Mouse (Mus musculus) thymus, adult 18-20 months (tissue): ENCODE data around the gene Zfp768.
"Not testable (repeated sequence)": the region's sequence is repeated elsewhere in the genome, so short reads cannot be mapped to it uniquely, and the experiment has no call there.

Experiments used
- DNase-seq, 2 experiments: peaks; one replicate each; pipeline ENCODE4 v3.0.0; 2022; ENCODE audit warnings: mixed read lengths in 2 of 2

The Zfp768 gene

DNA sequence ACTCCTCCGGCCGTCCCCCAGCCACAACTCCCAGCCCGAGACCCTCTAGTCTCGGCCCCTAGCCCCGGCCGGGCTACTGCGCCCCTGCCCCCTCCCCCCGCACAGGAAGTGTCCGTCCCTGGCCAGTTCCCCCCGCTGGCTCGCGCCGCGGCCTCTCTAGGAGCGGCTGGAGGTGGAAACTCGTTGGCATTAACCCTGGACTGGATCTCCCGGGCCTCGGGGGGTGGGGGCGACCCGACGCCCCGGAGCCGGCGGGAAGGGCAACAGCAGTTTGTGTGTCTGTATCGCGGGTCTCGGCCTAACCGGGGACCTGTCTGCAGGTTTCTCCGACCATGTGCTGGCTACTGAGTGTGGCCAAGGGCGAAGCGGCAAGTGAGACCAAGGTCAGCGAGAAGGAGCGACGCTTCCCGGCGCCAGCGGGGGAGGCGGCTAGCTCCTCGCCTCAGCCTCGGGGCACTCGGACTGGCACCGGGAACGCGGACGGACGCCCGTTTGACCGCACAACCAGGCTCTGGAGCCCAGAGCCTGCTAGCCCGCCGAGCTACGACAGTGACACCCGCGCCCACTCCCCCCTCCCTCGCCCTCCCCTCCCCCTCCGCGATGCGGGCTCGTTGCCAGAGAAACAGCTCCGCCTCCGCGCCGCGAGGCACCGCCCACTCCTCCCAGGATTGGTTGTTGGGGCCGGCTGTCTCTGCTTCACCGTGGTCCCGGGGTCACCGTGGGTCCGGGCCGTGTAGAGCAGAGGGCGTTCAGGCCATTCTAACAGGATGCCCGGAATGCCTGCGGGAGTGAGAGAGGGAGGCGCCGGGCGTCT, at the start of gene Zfp768:
TSS of gene Zfp768 (minus strand) at position 78 of the 814 bp plus-strand sequence.
- DNase-seq: peak; percentile 82 to 86

DNA sequence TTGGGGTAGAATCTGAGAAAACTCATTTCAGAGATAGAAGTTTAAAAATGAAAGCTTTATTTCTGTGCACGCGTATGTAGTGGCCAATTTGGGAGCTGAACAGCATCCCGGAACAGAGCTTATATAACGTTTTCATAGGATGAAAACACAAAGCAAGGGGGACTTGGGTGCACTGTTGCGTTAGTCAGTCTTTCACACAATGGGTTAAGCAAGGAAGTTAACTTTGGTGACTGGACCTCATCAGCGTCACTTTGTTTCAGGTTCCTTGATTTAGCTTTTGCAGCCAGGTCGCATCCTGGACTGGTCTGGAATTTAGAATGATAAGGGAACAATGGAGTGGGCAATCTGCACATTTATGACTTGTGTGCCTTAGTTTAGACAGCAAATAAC, 48.5 kb upstream of the Zfp768 start:
- no peak for DNase-seq

DNA sequence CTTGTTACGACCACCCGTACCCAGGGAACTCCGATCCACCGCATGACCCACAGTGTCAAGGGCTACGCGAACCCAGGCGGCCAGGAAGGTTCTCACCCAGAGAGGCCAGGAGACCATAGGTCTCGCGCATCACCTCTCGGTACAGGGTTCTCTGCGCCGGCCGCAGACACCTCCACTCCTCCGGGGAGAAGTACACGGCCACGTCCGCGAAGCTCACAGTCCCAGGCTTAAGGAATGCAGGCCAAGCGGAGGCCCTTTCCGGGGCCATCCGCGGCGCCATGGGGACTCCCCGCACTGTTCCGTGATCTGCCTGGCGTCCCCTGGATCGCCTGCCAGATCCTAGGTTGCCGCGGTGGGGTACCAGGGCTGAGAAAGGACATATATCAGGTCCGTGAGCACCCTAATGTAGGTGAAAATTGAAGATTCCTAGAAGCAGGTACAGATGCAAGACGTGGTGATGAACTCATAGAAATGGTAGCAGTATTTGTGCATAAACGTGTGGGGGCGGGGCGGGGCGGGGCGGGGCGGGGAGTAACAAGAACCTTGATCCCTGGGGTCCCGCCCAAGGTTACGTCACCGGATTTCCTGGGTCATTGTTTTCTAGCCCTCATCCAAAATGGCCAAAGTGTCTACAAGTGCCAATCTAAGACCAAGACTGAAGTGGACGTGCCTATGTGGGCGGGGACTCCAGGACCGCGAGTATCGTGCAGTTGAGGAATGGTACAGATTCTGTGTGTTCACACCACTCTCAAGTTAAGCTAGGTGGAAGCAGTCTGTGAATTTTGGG, 48.0 kb upstream of the Zfp768 start, which contains the start of gene E430018J23Rik:
TSS of gene E430018J23Rik (minus strand) at position 473 of the 787 bp plus-strand sequence.
- DNase-seq: peak; percentile 80 to 92

DNA sequence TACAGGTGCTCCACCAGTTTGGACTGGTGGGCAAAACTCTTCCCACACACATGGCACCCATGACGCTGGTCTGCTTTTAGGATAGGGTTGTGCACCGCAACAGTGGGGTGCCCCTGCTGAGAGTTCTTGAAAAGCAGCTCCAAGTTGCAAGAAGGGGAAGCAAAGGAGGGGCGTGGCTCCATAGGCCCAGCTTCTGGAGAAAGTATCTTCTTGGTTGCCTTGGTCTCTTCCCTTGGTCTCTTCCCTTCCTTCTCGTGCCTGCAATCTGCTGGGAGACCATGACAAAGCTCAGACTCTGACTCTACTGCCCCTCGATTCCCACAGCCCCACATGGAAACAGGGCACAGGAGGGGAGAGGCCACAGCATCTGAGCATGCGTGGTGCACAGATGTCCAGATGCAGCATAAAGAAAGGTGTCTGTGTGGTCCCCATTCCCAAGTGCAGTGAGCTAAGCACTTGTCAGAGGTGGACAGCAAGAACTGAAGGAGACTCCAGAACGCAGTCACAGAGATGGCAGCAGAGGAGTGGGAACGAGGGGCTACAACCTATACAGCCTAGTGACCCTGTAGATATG, 46.9 kb upstream of the Zfp768 start:
- no peak for DNase-seq

DNA sequence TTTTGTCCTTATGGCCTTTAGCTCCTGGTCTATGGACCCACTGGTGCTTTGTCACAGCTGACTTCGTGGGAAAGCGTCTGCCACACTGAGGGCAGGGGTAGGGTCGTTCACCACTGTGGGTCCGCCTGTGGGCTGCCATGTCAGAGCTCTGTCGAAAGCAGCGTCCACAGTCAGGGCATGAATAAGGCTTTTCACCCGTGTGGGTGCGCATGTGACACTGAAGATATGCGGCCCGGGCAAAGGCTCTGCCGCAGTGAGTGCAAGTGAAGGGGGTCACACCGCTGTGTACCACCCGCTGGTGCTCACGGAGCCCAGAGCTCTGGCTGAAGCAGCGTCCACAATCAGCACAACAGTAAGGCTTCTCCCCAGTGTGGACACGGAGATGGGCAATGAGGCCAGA, 46.1 kb upstream of the Zfp768 start:
- DNase-seq: no peak

DNA sequence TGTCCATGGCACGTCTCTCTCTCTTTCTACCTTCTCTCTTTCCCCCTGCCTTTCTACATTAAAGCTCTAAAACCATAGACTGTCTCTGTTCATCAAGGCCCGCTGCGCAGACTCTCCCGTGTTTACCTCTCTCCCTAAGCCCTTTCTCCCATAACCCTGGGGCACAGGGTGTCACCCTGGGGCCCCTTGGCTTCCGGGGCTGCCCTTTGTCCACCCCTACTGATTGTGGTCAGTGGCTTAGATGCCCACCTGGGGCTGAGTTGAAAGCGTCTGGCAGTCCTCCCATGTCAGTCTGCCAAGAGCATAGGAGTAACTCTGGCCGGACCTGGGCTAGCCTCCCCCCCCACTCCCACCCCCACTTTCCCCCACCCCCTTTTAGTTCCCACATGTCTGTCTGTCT, 44.9 kb upstream of the Zfp768 start:
- no peak for DNase-seq

DNA sequence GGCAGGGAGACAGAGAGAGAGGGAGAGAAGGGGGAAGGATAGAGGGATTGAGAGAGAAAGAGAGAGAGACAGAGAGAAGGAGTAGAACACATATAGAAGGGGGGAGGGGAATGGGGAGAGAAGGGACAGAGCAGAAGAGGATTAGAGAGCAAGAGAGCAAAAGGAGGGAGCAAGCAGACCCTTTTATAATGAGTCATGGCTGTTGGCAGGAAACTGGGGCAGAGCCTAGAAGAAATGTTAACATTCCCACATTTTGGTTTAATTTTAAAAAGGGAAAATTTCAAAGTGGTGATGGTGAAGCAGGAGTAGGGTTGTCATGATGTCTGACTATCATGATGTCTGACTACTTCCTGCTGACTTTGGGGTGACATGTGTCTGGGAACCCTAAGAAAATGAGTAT, 42.8 kb upstream of the Zfp768 start:
- not testable (repeated sequence) for DNase-seq

DNA sequence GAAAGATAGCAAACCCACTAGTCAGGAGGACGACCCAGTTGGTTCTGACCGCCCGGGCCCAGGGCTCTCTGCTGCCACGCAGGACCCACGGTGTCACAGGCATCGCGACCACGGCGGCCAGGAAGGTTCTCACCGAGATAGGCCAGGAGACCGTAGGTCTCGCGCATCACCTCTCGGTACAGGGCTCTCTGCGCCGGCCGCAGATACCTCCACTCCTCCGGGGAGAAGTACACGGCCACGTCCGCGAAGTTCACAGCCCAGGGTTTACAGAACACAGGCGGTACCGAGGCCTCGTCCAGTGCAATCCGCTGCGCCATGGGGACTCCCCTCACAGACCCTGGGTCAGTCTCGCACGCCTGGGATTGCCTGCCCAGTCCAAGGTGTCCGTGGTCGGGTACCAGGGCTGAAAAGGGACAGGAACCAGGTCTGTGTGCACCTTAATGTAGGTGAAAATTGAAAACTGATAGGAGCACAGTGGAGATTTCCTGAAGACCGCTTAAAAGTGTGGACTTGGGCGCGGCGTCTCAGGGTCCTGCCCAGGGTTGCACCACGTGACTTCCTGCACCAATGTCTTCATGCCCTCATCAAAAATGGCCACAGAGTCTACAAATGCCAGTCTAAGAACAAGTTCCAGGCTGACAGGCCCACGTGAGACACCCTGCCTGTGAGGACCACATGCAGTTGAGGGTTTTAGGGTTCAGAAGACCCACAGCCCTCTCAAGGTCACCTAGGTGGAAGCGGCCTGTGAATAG, 41.4 kb upstream of the Zfp768 start, which contains the start of gene 9130019O22Rik:
TSS of gene 9130019O22Rik (minus strand) at position 526 of the 752 bp plus-strand sequence.
- peak; percentile 67 to 84 for DNase-seq

DNA sequence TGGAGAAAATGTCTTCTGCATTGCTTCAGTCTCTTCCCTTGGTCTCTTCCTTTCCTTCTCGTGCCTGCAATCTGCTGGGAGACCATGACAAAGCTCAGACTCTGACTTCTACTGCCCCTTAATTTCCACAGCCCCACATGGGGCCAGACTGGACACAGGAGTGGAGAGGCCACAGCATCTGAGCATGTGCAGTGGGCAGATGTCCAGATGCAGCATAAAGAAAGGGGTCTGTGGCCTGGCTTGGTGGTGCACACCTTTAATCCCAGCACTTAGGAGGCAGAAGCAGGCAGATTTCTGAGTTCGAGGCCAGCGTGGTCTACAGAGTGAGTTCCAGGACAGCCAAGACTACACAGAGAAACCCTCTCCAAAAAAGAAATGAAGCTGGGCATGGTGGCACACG, 40.2 kb upstream of the Zfp768 start:
- DNase-seq: not testable (repeated sequence)

DNA sequence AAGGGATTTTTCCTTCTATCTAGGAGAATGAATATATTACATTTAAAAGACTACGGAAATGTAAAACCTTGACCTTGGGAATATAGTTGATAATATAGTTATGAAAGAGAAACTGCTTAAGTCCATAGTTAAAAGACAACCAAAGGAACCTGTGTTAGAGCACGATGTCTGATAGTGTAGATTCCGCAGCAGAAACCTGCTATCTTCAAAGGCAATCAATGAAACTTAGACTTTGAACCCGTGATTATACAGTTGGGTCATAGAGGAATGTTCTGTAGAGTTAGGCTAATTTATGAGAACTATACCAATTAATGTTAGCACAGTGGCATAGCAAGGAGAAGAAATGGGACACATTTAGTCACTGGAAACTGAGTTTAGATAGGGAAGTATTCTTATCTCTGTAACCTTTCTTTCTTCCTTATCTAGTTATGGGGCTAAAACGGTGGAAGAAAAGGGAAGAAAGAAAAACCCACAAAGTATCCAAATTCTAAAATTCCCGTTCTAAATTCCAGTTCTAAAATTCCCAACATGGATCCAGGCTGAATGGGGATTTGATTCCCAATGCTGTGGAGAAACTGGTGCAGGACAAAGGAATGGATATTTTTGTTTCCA, 33.0 kb upstream of the Zfp768 start:
- no peak for DNase-seq

DNA sequence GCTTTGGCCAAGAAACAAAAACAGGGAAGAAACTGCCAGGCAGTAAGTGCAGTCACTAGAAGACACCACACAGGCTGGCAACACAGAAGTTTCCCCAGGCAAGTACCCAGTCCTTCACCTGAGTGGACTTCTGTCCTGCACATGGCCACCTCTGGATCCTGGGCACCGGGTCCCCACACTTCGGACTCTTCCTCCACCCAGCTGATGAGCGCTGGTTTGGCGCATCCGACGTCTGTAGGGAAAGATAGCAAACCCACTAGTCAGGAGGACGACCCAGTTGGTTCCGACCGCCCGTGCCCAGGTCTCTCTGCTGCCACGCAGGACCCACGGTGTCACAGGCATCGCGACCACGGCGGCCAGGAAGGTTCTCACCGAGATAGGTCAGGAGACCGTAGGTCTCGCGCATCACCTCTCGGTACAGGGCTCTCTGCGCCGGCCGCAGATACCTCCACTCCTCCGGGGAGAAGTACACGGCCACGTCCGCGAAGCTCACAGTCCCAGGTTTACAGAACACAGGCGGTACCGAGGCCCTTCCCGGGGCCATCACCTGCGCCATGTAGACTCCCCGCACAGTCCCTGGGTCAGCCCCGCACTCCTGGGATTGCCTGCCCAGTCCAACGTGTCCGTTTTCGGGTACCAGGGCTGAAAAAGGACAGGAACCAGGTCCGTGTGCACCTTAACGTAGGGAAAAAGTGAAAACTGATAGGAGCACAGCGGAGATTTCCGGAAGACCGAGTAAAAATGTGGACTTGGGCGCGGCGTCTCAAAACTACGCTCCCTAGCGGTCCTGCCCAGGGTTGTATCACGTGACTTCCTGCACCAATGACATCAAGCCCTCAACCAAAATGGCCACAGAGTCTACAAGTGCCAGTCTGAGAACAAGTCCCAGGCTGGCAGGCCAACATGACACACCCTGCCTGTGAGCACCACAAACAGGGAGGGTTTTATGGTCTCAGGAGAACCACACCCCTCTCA, 30.2 kb upstream of the Zfp768 start, which contains the start of gene Zfp747:
TSS of gene Zfp747 (minus strand) at position 780 of the 975 bp plus-strand sequence.
- peak; percentile 81 to 91 for DNase-seq

DNA sequence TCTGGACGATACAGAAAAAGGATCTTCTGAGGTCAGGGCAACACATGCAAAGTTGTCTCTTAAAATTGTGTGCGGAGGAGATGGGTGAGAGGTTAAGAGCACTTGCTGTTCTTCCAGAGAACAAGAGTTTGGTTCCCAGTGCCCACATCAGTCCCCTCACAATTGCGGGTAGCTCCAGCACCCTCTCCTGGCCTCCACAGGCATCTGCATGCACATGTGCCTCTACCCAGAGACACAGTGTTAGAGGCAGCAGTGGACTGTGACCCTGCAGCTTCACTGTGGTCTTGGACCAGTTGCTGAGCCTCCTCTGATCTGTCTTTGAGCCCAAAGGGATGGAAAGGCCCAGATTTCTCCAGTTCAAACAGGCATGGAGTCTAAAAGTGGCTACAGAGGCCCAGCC, 26.5 kb upstream of the Zfp768 start:
- not testable (repeated sequence) for DNase-seq

DNA sequence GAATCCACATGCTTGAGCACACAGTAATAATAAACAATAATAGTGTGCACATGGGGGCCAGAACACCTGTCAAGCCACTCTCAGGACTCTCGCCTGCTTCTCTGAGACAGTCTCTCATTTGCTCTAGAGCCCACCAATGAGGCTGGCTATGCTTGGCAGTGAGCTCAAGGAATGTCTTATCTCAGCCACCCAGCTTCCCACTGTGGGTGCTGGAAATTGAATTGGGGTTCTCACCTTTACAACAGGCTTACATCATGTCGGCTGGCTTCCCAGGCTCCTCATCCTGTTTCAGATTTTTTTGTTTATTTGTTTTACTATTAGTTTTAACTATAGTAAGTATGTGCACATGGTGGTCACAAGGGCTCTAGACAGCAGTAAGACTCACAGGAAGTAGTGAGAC, 25.8 kb upstream of the Zfp768 start:
- DNase-seq: no peak

DNA sequence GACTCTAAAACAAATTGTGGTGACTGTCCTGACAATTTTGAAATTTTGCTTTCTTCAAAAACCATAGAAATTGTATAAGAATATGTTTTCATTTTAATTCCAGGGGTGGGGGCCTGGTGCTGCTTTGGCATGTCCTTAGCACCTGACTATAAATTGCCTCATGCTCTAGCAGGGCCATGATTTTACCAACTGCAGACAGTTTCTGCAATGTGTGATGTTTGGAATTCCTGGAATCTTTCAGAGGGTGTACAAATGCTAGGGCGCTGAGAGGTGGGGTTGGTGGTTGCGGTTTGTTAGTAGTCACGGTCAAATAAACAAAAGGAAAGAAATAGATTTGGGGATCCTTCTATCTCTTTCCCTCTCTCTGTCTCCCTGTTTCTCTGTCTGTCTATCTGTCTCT, 20.9 kb upstream of the Zfp768 start:
- no peak for DNase-seq

DNA sequence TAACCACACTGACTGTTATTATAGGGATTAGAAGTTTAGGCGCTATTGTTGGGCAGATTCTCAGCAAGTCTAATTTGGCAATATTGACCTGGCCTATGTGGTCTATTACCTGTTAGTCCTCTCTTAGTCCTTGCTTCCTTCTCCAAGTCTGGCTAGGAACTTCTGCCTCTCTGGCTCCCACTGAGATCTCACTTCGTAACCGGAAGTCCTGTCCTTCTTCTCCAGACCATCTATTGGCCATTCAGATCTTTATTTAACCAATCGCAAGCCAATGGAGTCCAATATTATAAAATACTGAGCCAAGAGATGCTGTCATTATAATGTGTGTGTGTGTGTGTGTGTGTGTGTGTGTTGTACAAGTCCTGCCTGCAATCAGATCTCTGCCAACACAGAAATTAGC, 18.8 kb upstream of the Zfp768 start:
- DNase-seq: no peak

DNA sequence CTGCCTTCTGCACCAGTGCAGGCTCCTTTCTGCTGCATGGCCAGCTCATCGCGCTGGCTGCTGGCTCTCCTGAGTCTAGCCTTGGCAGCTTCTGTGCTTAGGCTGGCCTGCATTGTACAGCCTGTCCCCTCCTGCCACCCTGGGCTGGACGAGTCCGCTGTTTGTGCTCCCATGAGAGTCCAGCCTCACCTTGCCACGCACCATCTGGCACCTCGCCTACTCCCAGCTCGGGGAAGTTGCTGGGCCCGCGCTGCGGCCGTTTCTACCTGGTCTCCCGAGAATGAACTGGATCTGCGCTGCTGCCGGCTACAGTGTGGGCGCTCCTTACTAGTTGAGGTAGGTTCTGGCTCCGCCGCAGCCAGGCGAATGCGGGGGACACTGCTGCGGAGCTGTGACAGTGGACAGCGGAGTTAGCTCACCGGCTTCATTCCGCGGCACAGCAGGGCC, 18.1 kb upstream of the Zfp768 start:
- no peak for DNase-seq

DNA sequence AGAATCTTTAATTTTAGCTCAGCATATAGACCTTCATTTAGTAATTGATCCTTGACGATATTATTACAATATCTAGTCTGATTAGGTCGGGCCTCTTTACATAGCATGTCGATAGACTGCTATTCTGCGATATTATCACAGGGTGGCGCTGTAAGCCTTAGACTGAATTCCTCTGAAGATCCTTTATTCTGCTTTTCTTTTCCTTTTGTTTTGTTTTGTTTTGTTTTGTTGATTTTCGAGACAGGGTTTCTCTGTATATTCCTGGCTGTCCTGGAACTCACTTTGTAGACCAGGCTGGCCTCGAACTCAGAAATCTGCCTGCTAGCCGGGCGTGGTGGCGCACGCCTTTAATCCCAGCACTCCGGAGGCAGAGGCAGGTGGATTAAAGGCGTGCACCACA, 17.0 kb upstream of the Zfp768 start:
- not testable (repeated sequence) for DNase-seq

DNA sequence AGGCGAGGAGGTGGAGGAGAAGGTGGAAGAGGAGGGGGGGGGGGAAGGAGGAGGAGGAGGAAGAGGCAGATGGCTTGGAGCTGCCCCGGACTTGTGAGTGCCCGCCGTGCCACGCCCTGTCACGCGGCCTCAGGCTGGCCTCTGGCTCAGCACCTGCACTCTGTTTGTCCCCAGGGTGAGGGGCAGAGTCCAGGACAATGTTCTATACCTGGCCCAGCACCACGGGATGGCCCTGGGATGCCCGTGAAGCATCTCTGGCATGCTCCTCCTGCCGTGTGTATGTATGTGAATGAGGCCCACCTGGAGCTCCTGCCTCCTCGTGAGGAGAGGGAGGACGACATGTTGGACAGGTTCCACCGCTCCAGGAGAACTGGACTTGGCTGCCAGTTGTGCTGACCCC, 16.1 kb upstream of the Zfp768 start:
- no peak for DNase-seq

DNA sequence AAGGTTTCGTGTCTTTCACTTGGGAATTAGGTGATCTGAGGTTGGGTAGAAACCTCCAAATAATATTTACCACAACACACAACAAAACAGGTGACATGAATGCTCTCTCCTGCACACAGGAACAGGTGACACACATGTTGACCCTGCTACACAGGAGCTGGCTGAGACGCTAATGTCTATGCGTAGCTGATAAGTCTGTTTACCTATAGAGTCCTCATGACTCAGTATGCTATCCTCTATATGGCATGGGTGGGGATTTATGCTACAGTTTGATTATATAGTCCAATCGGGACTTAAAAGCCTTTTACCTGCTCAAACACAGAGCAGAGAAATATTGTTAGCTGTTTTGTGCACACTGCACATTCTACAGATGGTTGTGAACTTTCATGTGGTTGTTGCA, 14.9 kb upstream of the Zfp768 start:
- DNase-seq: no peak

DNA sequence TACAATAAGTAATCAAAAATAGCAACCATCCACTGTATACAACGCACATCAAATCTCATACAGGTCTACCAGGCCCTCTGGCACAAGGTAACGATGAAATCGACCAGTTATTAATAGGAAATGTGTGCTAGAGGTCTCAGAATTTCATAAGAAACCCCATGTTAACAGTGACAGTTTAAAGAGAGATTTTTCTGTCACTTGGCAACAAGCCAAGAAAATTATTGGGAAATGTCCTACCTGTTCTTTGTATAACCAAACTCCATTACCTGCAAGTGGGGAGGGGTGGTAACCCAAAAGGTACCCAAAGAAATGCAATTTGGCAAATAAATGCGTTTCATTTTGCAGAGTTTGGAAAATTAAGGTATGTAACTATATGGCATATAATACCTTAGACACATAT, 13.1 kb upstream of the Zfp768 start:
- DNase-seq: no peak

DNA sequence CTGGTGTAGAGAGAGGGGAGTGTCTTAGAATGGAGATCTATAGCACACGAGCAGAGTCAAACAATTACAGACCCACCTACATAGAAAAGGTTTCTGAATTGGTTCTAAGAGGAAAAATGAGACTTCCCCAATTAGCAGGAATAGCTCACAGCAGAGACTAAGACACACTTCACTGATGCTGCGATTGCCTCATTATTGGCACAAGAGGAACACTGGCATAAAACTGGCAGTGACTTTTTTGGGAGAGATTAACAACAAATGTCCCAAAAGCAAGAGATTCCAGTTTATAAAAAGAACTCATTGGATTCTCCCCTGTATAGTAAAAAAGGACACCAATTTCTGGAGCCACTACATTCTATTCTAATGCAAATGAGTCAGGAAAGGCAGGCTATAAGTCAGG, 12.5 kb upstream of the Zfp768 start:
- DNase-seq: no peak
